Mouse (Mus musculus) E14TG2a.4 (cell line): ENCODE measurements at regions not wholly inside any gene's neighbourhood (a gene's known extent, or its start where the extent isn't known, plus 50 kb on each side); places are given as distances from the start of the nearest gene placed in this dataset.

ENCODE experiments used
- CTCF ChIP-seq: conservative IDR thresholded peaks from 2 replicates; pipeline ENCODE4 v1.5.1; 2014; ENCODE audit warnings: low read length
- NANOG ChIP-seq: IDR thresholded peaks from 2 replicates; pipeline ENCODE4 v1.6.1; 2014; ENCODE audit warnings: borderline replicate concordance, low read length, mixed read lengths
- POU5F1 ChIP-seq: IDR thresholded peaks from 2 replicates; pipeline ENCODE4 v1.6.1; 2014; ENCODE audit warnings: low read length, borderline replicate concordance

DNA sequence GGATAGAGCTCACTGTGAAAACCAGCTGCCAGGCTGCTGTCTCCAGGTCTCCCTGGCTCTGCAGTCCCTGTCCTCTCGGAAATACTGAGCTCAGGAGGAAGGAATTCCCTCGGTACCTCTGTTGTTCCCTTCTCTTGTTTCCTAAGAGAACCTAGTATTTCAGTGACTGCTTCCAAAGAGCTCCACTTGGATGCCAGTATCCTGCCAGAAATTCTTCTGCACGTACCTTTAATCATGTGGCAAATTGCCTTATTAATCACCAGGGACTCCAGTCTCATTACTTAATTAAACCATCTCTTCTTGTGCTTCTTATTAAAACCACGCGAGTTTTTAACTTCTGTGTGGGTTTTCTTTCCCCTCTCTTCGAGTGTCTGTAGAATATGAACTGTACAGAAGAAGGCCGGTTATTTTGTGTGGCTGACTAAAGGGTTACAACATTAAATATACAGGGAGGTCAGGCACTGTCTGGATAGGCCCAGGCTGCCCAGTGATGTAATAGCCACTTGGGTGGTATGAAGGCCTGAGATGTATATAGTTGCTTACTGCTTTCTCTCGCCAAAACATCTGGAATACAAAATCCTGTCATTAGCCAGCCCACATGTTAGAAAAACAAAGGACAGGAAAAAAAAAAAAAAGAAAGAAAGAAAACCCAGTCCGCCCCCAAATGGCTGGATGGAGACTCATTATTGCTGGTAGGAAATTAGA lies 183.2 kb downstream of the Gm10260 start:
- TF ChIP-seq CTCF (no peak), POU5F1 (no peak), NANOG (no peak)
